Mouse (Mus musculus) cerebellum, adult 11-12 months (tissue): ENCODE measurements at regions not wholly inside any gene's neighbourhood (a gene's known extent, or its start where the extent isn't known, plus 50 kb on each side); places are given as distances from the start of the nearest gene placed in this dataset.

Experiments
- DNase-seq: peaks from one replicate; pipeline ENCODE4 v3.0.0; 2022

GRCm38 (mm10) chr12:12147088-12147687 lies 114.8 kb upstream of the Fam49a start:
- no peak for DNase-seq

- no peak for DNase-seq
Measured at GRCm38 (mm10) chr12:12147847-12148246, 114.1 kb upstream of the Fam49a start.

GRCm38 (mm10) chr12:12148659-12149399 lies 113.1 kb upstream of the Fam49a start:
- DNase-seq, result no peak

- DNase-seq, result no peak
Measured at GRCm38 (mm10) chr12:12164411-12164810, 97.5 kb upstream of the Fam49a start.

- DNase-seq, result no peak
Measured at GRCm38 (mm10) chr12:12170581-12170980, 91.4 kb upstream of the Fam49a start.

- no peak for DNase-seq
Measured at GRCm38 (mm10) chr12:12172087-12172823, 89.7 kb upstream of the Fam49a start.

GRCm38 (mm10) chr12:12176331-12177263 lies 85.3 kb upstream of the Fam49a start:
- DNase-seq, result peak; percentile 69

GRCm38 (mm10) chr12:12177264-12178043 lies 84.5 kb upstream of the Fam49a start:
- no peak for DNase-seq

GRCm38 (mm10) chr12:12178391-12178790 lies 83.5 kb upstream of the Fam49a start:
- DNase-seq, result no peak

- DNase-seq, result no peak
Measured at GRCm38 (mm10) chr12:12179292-12179865, 82.6 kb upstream of the Fam49a start.

GRCm38 (mm10) chr12:12180986-12181385 lies 81.0 kb upstream of the Fam49a start:
- DNase-seq, result no peak

GRCm38 (mm10) chr12:12181686-12182085 lies 80.3 kb upstream of the Fam49a start:
- DNase-seq, result no peak

GRCm38 (mm10) chr12:12186353-12186752 lies 75.6 kb upstream of the Fam49a start:
- no peak for DNase-seq

- DNase-seq, result no peak
Measured at GRCm38 (mm10) chr12:12195066-12195465, 66.9 kb upstream of the Fam49a start.

GRCm38 (mm10) chr12:12196627-12197026 lies 65.3 kb upstream of the Fam49a start:
- DNase-seq, result no peak

GRCm38 (mm10) chr12:12208216-12208615 lies 53.7 kb upstream of the Fam49a start:
- DNase-seq, result no peak
